Mouse (Mus musculus): Measurements from ENCODE around the gene Abr.

Gene Abr

DNA sequence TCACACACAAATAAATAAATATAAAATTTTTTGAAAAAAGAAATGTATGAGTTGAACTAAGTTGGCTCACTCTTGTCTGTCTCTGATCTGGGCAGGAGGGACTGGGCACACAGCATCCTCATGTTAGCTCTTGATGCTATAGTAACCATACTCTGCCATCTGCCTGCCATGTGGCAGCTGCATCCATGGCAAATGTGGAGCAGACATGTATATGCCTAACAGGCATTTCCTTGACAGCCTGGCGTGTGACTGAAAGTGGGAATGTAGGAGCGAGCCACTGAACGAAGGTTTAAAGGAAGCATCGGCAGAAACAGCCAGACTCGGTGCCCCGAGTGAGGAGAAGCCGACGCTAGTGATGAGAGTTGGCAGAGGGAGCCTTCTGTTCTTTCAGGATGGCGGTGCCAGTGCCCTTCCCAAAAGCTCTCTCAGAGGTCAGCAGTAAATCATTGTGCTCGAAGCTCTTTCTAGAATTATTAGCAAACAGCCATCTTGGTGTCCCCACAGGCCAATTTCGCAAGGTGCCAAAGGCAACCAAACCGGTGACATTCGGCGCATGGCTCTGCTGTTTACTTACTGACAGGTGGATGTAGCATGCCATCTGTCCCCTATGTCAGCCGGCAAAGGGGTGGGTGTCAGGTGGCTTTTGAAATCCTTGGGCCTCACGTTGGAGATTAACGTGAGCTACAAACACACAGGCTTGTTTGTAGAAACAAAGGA lies 17.3 kb upstream of the Abr start:
- CTCF ChIA-PET: interaction anchor here in 1 of 4 experiments (1.0 to 1.3 kb wide), 2 partner anchors 102 to 132 kb away, joined by 3 read pairs; no protein-coding TSS in a partner anchor
- POLR2A ChIA-PET: interaction anchor here in 1 of 4 experiments (1.0 to 1.6 kb wide), 3 partner anchors 15 to 102 kb away, joined by 3 to 4 read pairs (median 4); no protein-coding TSS in a partner anchor

DNA sequence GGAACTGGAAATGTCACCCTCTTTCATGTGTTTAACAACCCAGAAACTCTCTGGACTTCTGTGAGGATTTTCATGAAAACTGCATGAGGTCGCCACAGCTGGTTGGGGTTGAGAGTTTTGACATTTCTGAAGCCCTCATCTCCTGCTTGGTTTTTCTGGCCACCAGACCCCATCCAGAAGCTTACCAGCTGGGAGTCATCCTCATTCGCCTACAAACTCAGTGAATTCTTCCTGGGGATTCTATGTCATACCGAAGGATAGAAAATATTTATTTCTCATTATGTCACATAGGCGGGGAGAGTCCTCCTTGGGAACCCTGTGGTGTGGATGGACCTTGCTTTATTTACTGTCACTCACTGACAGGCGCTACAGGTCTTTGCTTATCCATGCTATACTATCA lies 8.4 kb upstream of the Abr start:
- CTCF ChIA-PET: interaction anchor here in 2 of 4 experiments (0.6 to 3.4 kb wide), 3 partner anchors 15 to 214 kb away, joined by 3 to 10 read pairs (median 10); no protein-coding TSS in a partner anchor
- POLR2A ChIA-PET: no interaction called here

DNA sequence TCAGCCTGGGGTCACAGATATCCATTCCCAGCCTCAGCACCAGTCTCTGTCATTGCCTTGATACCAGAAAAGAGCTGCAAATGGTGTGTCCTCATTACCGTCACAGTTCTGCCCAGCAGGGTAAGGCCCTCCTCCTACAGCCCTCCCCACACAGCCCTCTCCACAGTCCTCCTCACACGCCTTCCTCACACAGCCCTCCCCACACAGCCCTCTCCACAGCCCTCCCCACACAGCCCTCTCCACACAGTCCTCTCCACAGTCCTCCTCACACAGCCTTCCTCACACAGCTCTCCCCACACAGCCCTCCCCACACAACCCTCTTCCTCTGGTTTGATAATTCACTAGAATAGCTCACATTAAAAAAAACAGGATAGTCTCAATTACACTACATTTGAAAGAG lies 7.9 kb upstream of the Abr start:
- POLR2A ChIA-PET: interaction anchor here in 1 of 4 experiments (0.6 kb wide), 1 partner anchor 117 kb away, joined by 4 read pairs; no protein-coding TSS in a partner anchor
- CTCF ChIA-PET: interaction anchor here in 2 of 4 experiments (0.6 to 3.4 kb wide), 3 partner anchors 16 to 213 kb away, joined by 3 to 10 read pairs (median 10); no protein-coding TSS in a partner anchor

DNA sequence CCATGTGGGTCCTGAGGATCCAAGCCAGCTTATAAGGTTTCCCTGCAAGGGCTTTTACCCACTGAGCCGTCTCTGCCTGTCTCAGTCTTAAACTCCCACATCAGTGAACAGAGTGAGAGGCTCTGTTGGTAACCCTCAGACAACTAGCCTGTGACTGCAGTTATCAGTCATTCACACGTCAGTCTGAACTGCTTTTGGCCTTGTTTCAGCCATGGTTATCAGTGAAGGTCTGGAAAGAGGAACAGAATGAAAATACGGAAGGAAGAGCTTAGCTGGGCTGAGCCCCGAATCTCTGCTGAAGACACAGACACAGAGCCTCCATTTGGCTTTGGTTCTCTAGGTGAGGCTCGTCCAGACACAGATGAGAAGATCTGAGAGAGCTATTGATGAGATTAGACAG lies 6.5 kb upstream of the Abr start:
- ChIA-PET CTCF (interaction anchor here in 3 of 4 experiments (0.5 to 1.6 kb wide), 4 partner anchors 17 to 638 kb away, joined by 3 to 5 read pairs (median 4); no protein-coding TSS in a partner anchor), POLR2A (no interaction called here)

DNA sequence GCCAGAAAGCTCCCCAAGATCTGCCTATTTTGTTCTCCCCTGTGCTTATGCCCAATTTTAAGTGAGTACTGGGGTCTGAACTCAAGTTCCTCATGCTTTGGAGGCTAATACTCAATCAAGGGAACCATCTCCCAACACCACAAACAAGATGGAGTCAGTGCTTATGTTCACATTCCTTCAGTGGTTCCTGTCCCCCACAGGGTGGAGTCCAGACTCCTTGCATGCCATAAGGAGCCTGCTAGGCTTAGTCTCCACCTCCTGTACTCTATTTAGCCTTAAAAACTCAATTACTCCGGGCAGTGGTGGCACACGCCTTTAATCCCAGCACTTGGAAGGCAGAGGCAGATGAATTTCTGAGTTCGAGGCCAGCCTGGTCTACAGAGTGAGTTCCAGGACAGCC lies 2.8 kb upstream of the Abr start:
- POLR2A ChIA-PET: interaction anchor here in 3 of 4 experiments (0.6 to 5.0 kb wide), 22 partner anchors 8 to 183 kb away, joined by 3 to 69 read pairs (median 4); partner anchors contain the start of gene Gosr1 (in 1 of the 3)
- CTCF ChIA-PET: interaction anchor here in 3 of 4 experiments (0.6 to 3.3 kb wide), 6 partner anchors 21 to 168 kb away, joined by 3 to 24 read pairs (median 8); no protein-coding TSS in a partner anchor

DNA sequence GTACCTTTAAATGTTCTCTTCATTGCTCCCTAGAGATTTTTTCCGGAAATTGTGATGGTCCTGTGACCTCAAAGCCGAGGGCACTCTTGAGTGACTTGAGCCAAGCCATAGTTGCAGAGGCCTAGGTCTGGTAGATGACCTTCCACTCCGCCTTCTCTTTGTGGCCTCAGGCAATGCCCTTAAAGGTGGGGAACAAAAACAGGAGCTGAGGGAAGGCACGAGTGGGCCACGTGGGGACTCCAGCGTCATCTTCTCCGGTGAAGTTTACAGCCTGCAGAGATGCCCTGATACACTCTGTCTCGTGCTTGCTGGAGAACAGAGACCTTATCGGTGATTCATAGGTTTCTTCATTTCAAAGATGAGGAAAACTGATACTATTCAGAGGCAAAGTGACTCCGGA lies 2.0 kb upstream of the Abr start:
- ChIA-PET CTCF (interaction anchor here (0.6 to 3.3 kb wide), 20 partner anchors 10 to 363 kb away, joined by 3 to 24 read pairs (median 4); no protein-coding TSS in a partner anchor), POLR2A (interaction anchor here (0.5 to 5.0 kb wide), 38 partner anchors 8 to 374 kb away, joined by 3 to 69 read pairs (median 6); partner anchors contain the start of genes Gosr1 (in 1 of the 4) and Slc6a4 (in 1 of the 4))

DNA sequence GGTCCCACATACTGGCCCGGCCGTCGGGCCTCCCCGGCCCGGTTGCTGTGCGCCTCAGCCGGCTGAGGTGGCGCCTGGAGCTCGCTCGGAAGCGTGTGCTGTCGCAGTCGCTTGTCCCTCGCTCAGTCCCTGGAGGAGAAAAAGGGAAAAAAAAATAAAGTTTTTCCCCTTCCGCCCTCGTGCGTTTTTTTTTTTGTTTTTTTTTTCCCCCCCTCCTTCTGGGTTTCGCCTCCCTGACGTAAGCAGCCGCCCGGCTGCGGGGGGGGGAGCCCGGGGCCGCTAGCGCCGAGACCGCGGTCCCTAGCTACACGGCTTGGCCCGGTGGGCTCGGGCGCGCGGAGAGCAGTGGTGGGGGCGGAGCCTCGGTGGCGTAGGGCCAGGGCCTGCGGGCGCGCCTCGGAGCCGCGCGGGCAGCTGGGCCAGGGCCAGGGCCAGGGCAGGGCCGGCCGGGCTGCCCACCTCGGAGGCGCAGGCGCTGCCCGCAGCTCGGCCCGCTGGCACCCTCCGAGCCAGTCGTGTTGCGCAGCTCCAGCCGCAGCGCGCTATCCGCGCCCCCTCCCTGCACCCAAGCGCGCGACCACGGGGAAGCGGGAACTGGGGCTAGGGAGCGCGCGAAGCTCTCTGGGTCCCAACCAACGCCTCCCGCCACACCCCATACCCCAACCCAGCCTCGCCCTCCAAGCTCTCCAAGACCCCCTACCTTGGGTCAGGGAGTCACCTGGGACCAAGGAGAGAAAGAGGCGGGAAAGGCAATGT lies 1.3 kb upstream of the Abr start:
- ChIA-PET CTCF (interaction anchor here (0.5 to 3.3 kb wide), 27 partner anchors 9 to 364 kb away, joined by 3 to 24 read pairs (median 4); no protein-coding TSS in a partner anchor), POLR2A (interaction anchor here (0.5 to 5.0 kb wide), 47 partner anchors 9 to 1482 kb away, joined by 3 to 69 read pairs (median 4); partner anchors contain the start of genes Gosr1 (in 1 of the 4), Slc6a4 (in 1 of the 4), Timm22 (in 1 of the 4) and Ywhae (in 1 of the 4))

DNA sequence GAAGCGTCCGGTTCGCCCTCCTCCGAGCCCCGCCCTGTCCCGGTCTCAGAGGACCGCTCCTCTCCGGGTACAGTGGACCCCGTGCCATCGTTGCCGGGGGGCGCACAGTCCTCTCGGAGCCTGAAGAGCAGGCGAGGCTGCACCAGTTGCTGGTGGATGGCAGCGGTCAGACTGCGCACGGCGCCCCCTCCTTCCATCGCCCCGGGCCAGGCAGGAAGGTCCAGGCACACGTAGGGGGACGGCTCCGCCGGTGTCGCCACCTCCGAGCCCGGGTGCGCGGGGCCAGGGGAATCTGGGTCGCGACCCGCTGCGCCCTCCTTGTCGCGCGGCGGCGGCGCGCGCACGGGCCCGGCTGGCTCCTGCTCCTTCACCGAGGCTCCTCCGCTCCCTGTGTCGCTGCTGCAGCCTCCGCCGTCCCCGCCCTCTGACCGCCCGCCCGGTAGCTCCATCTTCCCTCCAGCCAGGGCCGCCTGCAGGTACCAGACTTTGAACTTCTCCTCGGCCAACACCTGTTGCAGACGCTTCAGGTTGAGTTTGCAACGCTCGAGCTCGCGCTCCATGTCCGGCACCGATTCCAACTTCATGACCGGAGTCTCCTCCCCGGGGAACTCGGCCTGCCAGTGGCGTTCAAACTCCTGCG lies 572 bp upstream of the Abr start:
- ChIA-PET CTCF (interaction anchor here (0.6 to 3.3 kb wide), 23 partner anchors 8 to 336 kb away, joined by 3 to 24 read pairs (median 5); no protein-coding TSS in a partner anchor), POLR2A (interaction anchor here in 3 of 4 experiments (0.5 to 5.0 kb wide), 39 partner anchors 8 to 1166 kb away, joined by 3 to 69 read pairs (median 5); partner anchors contain the start of genes Slc6a4 (in 1 of the 3) and Timm22 (in 1 of the 3))

DNA sequence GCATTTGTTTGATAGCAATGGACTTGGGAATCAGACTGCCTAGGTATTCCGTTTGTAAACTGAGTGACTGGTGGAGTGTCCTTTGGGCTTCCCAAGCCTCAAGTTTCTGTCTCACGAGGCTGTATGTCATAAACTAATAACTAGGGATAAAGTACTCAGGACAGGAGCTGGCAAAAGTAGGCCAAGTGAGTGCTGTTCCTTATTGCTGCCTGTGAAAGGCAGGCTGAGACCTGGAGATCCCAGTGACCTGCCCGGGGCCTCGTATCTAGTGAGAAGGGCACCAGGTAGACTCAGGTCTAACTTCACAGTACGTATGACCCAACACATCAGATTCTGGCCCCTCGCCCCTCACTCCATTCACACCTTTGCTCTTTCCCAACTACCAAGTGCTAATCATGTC lies 4.0 kb downstream of the Abr start:
- ChIA-PET CTCF (interaction anchor here in 1 of 4 experiments (1.2 kb wide), 1 partner anchor 28 kb away, joined by 4 read pairs; no protein-coding TSS in a partner anchor), POLR2A (interaction anchor here in 1 of 4 experiments (1.0 to 1.8 kb wide), 2 partner anchors 10 to 47 kb away, joined by 3 to 4 read pairs; no protein-coding TSS in a partner anchor)

DNA sequence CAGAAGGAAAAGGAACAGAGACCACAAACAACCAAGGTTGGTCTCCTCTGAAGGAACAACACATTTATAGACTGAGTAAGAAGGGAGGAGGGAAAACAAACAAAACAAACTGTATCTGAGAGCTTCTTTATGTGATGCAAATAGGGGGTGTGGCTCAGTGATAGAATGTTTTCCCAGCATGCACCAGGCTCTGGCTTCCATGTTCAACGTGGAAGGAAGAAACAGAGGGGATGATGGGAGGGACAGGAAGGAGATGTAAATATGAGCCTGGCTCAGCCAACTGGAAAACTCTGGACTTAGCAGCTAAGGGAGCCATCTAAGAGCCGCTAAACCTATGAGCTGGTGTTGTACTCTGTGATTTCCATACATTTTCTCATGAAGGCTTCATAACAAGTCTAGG lies 7.9 kb downstream of the Abr start:
- CTCF ChIA-PET: interaction anchor here (0.6 to 1.6 kb wide), 15 partner anchors 9 to 300 kb away, joined by 3 to 7 read pairs (median 3); partner anchors contain the start of gene Abr (in 1 of the 4)
- POLR2A ChIA-PET: interaction anchor here (0.5 to 5.4 kb wide), 30 partner anchors 8 to 327 kb away, joined by 3 to 69 read pairs (median 4); partner anchors contain the start of gene Abr (in 2 of the 4)

DNA sequence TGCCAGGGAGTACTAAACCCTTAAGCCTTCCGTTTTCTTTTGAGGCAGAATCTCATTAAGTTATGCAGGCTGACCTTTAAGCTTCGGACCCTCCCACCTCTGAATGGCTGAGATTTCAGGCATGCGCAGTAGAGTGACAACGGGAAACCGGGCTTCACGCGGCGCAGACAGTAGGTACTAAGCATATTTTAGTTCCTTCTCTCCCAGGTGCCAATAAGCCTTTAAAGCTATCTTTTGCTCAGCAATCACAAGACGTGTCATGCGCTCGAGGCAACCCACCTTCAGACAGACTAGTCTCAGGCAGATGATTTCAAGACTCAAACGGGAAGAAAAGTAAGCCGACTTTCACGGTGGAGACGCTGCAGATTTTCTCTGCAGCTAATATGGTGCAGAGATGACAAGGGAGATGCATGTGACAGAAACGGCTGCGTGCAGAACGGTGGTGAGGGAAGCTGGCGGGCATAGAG lies 9.4 kb downstream of the Abr start:
- ChIA-PET POLR2A (interaction anchor here in 3 of 4 experiments (0.8 to 5.4 kb wide), 18 partner anchors 8 to 193 kb away, joined by 3 to 69 read pairs (median 4); partner anchors contain the start of gene Abr (in 3 of the 3)), CTCF (interaction anchor here in 2 of 4 experiments (0.6 to 1.2 kb wide), 5 partner anchors 33 to 77 kb away, joined by 3 to 4 read pairs (median 3); no protein-coding TSS in a partner anchor)

DNA sequence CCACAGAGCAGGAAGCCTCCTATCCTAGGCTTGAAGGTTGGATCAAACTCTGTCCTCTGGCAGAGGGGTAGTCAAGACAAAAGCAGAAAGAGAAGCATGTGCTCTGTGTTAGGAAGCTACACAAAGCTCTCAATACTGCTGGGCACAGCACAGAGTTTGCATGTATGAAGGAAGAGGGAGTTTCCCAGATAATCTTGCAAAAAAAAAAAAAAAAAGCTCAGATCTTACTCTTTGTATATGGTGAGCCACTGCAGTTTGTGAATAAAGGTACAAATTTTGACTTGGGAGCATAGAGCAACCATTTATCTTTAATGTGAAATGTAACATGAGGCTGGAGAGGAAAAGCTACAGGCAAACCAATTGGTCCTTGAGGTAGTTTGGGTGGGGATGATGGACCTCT lies 11.2 kb downstream of the Abr start:
- CTCF ChIA-PET: interaction anchor here in 2 of 4 experiments (0.6 to 0.9 kb wide), 2 partner anchors 35 to 848 kb away, joined by 3 to 4 read pairs; no protein-coding TSS in a partner anchor
- POLR2A ChIA-PET: interaction anchor here in 2 of 4 experiments (0.6 to 5.4 kb wide), 4 partner anchors 12 to 80 kb away, joined by 3 to 66 read pairs (median 4); partner anchors contain the start of gene Abr (in 1 of the 2)

DNA sequence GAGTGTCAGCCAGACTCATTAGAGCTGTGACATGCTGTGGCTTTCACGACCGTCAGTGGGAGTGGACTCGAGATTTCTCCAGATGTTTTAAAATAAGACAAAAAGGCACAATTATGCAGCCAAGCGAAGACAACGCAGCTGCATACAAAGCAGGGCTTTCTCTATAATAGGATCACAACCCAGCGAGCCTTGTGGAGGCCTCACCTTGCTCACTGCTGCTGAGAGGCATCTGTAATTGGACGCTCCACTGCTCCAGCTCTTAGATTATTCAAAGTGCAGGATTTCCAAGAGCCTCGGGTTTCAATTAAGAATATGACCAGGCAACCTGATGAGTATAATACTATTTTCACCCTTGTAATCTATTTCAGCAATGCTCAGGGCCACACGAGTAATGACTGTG lies 15.6 kb downstream of the Abr start:
- POLR2A ChIA-PET: interaction anchor here in 2 of 4 experiments (0.5 to 6.2 kb wide), 7 partner anchors 8 to 1791 kb away, joined by 3 to 34 read pairs (median 4); partner anchors contain the start of gene Abr (in 1 of the 2)
- CTCF ChIA-PET: no interaction called here

DNA sequence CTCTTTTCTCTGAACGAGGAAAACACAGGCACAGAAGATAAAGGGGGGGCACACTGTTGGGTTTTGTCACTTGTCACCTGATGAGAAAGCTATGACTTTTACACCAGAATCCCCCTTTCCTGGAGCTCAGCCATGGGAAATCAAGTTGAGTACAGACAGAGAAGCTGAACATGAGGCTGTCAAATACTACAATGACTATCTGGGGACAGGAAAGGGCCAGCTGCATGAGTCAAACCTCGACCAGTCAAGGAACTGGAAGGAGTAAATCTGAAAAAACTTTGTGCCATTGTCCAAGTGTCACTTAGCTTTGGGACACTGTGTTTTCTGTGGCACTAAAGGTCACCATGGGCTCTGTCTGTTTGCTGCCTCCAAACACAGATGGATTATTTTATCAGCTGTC lies 22.9 kb downstream of the Abr start:
- POLR2A ChIA-PET: interaction anchor here in 2 of 4 experiments (0.7 to 1.6 kb wide), 4 partner anchors 13 to 47 kb away, joined by 3 to 6 read pairs (median 4); no protein-coding TSS in a partner anchor
- CTCF ChIA-PET: interaction anchor here in 2 of 4 experiments (0.5 to 0.9 kb wide), 3 partner anchors 47 to 326 kb away, joined by 3 read pairs; no protein-coding TSS in a partner anchor

DNA sequence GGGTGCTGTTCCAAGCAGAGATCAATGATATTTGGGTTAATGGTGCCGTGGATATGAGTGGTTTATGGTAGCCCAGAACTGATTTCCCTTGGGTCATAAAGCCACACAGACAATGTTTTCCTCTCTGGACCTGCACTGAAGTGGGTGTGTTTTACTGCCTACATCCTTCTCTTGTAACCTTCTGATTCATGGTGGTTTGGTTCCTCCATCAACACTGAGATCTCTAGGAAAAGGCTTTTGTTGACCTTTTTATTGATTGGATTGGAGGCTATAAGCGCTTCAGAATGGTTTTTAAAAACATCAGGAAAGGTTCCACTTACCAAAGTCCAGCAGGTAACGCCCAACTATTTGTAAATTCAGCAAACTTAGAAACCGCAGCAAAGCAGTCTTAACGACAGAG lies 23.4 kb downstream of the Abr start:
- ChIA-PET CTCF (interaction anchor here in 1 of 4 experiments (0.9 kb wide), 1 partner anchor 47 kb away, joined by 3 read pairs; no protein-coding TSS in a partner anchor), POLR2A (interaction anchor here in 2 of 4 experiments (0.7 to 1.6 kb wide), 4 partner anchors 14 to 47 kb away, joined by 3 to 6 read pairs (median 4); no protein-coding TSS in a partner anchor)

DNA sequence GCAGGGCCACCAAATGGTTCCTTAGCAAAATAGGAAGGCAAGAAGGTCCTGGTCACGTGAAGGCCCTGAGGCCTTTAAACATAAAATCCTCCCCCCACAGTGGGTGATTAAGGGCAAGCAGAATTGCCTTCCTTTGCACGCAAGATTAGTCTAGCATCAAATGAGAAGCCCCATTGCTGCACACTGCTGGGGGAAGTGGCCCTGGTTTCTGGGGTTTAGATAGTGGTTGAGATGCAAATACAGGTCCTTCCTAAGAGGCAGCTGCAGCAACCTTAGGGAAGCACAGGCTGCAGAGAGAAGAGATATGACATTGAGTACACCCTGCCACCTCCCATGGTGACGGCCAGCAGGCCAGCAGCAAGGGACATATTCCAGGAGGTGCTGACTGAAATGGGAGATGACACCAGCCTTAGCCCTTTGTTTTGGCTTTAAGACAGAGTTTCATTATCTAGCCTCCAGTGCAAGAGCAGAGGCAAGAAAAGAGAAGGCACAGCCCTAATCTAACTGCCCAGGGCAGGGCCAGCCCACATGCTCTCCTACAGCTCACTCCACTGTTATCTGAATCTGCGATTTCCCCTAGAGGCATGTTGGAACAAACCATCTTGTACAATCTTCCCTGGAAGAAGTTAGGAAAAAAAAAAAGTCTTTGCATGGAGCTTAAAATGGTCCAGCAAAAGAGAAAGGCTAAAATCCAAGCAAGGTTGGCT lies 28.3 kb downstream of the Abr start:
- ChIA-PET CTCF (interaction anchor here (0.5 to 1.2 kb wide), 5 partner anchors 10 to 1391 kb away, joined by 3 to 10 read pairs (median 3); no protein-coding TSS in a partner anchor), POLR2A (interaction anchor here in 3 of 4 experiments (0.5 to 1.9 kb wide), 4 partner anchors 21 to 33 kb away, joined by 3 to 9 read pairs (median 4); no protein-coding TSS in a partner anchor)

All from embryonic stem cell, embryonic (primary cell).